Mouse (Mus musculus): Measurements from ENCODE around the gene Rgs7bp. TPM values are rescaled to one million over a fixed set of nuclear protein-coding genes. Genes with fewer than 3 reads are reported as not detected.
"Not testable (repeated sequence)": the region's sequence is repeated elsewhere in the genome, so short reads cannot be mapped to it uniquely, and the experiment has no call there.

Gene Rgs7bp
- total RNA-seq, 2 experiments from 2014 or later, result 164 to 171 TPM

DNA sequence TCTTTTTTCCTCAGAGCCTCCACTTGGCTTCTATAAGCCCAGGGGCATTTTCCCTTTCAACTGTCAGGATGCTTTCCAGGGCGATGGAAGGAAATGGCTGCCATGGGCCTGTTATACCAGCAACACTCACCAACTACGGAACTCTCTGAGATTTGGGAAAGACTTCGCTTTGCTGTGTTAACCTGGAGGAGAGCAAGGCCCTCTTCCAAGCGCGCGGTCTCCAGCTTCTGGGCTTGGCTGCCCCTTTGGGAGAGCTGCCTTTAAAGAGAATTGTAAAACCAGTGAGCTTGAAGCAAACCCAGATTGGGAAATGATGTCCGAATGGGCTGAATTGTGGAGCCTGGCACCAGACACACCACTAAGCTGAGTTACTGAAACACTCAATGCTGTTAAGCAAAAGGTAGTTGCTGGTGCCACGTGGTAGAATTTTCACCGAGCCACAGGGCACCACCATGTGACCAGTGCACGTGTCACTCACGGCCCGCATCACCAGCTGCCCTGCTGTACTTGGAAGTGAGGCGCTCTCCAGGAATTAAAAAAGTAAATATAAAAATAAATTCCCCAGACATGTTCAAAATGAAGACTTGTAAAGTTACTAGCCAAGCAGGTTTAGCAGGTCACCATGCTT, 115.7 kb downstream of the Rgs7bp start:
- no peak for DNase-seq (ENCODE audit: low spot score in 2 of 2)

DNA sequence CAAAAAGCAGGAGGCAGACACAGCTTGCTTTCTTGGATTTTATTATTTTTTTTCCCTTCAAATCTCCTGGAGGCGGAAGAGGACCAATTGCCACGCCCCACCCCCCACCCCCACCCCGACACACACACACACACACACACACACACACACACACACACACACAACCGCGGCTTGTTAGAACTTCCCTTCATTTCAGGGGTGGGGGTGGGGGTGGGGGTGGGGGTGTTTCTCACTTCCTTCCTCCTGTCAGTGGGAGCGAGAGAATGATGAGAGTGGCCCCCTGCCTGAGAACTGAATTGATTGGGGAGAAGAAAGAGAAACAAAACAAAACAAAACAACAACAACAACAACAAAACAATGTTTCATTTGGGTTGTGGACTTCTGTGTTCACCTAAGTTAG, 117.0 kb downstream of the Rgs7bp start:
- no peak for DNase-seq (ENCODE audit: low spot score in 2 of 2)

DNA sequence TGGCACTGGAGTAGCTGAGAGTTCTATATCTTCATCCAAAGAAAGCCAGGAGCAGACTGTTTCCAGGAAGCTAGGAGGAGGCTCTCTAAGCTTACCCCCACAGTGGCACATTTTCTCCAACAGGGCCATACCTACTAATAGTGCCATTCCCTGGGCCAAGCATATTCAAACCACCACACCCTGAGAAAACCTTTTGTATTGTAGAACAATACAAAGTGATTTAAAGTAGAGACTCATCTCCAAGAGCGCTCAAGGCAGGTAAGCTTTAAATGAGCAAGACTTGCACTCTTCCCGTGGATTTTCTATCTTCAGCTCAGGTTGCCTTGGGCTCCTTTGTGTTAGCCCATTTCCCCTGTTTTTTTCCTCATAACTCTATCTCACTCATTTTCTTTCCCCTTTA, 118.1 kb downstream of the Rgs7bp start:
- DNase-seq (ENCODE audit: low spot score in 2 of 2), result no peak

DNA sequence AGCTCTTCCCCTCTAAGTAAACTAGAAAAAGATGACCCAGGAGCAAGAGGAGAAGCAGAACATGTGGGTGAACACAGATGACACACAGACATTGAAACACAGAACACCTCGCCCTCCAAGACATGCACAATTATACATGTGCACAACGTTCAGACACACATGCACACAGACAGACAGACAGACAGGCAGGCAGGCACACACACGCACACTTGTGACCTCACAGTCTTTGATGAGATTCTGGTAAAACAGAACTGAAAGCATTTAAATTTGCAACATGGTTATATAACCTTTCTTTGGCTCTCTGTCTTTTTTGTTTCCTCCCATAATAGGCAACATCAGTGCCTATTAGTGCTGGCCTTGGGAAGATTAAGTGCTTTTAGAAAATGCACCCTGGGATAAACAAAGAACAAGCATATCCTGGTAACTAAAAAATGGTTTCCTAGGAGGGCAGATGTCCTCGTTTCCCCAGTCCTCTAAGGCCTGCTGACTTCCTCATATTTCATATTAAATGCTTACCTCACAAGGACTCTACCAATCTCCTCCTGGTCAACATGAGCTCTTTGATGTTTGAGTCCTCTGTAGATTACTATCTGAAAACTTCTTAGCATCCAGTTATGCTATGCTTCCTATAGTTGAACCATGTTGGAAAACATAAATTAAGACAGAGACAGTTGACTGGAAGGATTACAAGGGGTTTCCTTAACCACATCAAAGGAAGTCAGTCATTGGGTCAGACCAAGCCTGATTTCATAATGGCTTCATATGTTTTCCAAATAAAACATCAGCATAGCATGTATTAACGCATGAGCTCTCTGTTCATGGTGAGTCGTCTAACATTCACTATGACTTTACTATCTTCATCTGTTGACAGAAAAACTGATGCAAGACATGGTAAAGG, 122.8 kb downstream of the Rgs7bp start:
- DNase-seq (ENCODE audit: low spot score in 2 of 2), result no peak

DNA sequence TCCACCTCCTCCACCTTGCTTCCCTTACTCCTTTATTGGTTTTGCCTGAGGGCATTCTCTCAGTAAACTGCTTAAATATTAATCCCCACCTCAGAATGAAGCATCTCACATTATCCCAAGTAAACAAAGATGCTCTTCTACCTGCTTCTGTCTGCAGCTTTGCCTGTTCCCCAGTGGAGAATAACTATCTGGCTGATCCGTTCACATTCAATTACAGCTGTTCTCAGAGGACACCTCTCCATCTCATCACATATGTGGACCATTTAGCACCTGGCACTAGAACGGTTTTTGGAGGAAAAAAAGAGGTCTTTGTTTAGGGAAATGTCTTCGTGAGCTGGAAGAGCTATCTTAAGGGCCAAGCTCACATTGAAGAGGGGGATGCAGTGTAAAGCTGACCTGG, 123.9 kb downstream of the Rgs7bp start:
- no peak for DNase-seq (ENCODE audit: low spot score in 2 of 2)

DNA sequence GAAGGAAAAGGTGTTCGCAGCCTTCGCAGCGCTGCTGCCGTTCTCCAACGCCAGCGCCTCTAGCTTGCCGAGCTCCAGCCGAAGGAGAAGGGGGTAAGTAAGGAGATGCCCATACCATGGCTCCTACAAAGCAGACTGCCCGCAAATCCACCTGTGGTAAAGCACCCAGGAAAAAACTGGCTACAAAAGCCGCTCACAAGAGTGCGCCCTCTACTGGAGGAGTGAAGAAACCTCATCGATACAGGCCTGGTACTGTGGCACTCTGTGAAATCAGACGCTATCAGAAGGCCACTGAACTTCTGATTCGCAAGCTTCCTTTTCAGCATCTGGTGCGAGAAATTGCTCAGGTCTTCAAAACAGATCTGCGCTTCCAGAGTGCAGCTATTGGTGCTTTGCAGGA, 136.1 kb downstream of the Rgs7bp start:
- DNase-seq (ENCODE audit: low spot score in 2 of 2), result peak in 1 of 2 experiments; percentile 5

DNA sequence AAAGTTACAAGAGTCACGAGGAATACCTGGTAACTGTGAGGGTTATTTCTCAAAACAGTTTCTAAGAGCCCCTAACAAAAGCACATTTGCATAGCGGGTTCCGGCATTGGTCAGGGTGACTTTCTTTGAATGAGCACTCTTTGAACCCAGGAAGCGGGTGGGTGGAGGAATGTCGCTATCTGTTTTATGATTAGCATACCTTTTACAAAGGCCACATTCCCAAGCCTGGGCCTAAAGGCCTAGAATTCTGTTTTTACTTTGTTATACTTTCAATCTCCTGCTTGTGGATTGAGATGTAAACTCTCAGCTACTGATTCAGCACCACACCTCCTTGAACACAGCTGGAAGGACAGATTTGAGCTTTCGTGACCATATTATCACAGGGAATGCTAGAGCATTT, 138.0 kb downstream of the Rgs7bp start:
- DNase-seq (ENCODE audit: low spot score in 2 of 2), result not testable (repeated sequence)

DNA sequence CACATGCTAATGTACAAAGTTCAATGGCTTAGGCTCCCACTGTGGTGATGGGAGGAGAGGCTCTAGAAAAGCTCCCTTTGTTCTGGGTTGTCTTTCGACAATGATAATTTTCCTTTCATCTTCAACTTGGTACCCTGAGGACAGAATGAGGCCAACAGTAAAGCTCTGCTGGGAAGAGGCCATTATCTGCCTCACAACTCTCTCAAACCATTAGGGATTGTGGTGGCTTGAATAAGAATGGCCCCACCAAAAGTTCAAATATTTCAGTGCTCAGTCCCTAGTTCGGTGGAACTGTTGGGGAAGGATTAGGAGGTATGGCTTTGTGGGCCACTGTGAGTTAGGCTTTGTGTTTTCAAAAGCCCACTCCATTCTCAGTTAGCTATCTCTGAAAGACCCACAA, 138.6 kb downstream of the Rgs7bp start:
- no peak for DNase-seq (ENCODE audit: low spot score in 2 of 2)

DNA sequence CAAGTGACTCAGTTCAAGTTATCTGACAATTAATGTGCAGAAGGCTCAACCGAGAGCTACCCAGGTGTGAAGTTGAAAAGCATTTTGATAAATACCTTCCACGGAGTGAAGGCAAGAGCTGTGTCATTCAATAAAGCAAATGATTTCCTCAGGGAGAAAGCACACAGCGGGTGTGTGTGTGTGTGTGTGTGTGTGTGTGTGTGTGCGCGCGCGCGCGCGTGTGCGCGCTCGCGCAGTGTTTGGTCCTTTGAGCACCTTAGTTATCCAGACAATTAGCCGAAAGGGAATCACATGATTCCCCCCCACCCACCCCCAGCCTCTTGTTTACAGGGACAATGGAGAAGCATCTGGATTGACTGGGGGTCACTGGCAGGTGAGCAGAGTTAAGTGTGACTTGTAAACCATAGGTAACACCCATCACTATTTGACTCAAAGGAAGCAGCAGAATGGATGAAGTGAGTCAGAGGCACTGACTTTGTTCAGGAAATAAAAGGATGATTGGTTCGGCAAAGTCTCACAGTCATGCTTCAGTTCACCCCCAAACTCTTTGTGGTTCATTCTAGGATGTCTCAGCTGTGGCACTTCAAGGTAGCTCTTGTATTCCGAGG, 140.3 kb downstream of the Rgs7bp start:
- DNase-seq (ENCODE audit: low spot score in 2 of 2), result no peak

DNA sequence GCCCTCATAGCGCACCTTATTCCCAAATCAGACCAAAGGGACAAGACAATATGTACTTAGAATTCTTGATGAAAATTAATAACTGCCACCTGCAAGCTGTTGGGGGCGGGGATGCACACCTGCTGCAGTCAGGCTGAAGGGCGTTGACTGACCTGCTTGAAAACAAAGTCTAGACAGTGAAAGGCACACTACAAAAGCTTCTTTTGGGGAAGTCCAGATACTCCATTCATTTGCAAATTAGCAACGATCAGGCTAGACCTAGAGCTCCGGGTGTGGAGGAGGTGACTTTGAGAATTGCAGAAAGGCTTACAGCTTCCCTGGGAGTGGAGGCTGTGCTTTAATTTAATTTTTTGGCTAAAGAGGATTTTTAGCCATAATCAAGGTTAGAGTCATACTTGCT, 143.1 kb downstream of the Rgs7bp start:
- not testable (repeated sequence) for DNase-seq (ENCODE audit: low spot score in 2 of 2)

DNA sequence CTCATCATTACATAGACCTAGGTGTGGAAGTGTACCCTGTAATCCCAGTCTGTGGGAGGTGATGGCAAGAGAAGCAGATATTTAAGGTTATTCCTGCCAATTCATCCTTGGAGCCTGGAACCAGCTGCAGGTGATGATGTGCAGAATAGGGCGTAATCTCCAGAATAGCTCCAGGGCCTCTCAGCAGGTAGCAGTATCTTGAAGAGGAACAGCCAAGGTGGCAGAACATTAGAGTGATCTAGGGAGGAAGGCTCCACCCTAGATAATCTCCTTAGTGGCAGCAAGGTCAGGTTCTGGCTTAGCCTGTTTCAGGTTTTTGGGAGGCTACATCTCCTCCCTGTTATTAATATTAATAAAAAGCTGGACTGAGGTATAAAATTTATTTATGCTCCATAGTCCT, 143.7 kb downstream of the Rgs7bp start:
- DNase-seq (ENCODE audit: low spot score in 2 of 2), result not testable (repeated sequence)

DNA sequence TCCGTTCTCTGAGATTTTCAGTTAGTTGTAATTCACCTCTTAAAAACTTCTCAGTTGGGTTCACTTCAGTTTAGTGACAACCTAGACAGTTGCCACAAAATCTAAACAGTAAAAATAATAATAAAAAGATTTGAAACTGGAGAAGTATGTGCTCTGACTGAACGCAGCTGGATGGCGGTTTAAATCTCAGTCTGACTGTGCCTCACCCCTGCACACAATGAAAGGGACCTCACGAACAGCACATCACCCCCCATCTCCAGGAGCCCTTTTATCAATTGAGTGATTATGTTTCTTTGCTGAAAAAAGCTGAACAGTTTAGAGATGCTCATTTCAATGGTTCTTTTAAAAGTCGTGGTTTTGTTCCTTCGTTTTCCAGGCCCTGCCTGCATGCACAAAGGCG, 146.0 kb downstream of the Rgs7bp start:
- DNase-seq (ENCODE audit: low spot score in 2 of 2), result no peak

Other genes starting within 250 kb of the Rgs7bp start
- 10 to 100 TPM; 19.3 to 19.7 TPM for gene Cwc27, start 237.8 kb downstream of the Rgs7bp start, total RNA-seq (2021)
- under 1 TPM in 1 of 2 experiments, not detected in 1; 0.35 TPM for gene Shisal2b, start 191.0 kb downstream of the Rgs7bp start, total RNA-seq (2021)
- gene 4933425L06Rik, start 27.2 kb upstream of the Rgs7bp start, total RNA-seq (2021), result not detected
- 10 to 100 TPM; 18.5 to 20.2 TPM for gene Rnf180, start 239.9 kb upstream of the Rgs7bp start, total RNA-seq (2021)